Mouse (Mus musculus): Measurements from ENCODE around the gene Tmem169.

GRCm38 (mm10) chr1:72251806-72252205 lies 32.4 kb upstream of the Tmem169 start:
- TF ChIP-seq CTCF (conservative IDR thresholded peaks at IDR 0.05; ENCODE audit: low read length), result no peak
- no peak for TF ChIP-seq NANOG (IDR thresholded peaks at IDR 0.05; ENCODE audit: borderline replicate concordance, low read length)

All from E14TG2a.4 (cell line).